Mouse (Mus musculus): Measurements from ENCODE around the gene Slf1.
"Not testable (repeated sequence)": the region's sequence is repeated elsewhere in the genome, so short reads cannot be mapped to it uniquely, and the experiment has no call there.

The Slf1 gene

GRCm38 (mm10) chr13:77134931-77135620, at the start of gene Slf1, which contains the start of gene 2210408I21Rik:
Gene Slf1, minus strand, starts transcription at chr13:77135473.
Gene 2210408I21Rik, plus strand, starts transcription at chr13:77135540.
- DNase-seq (ENCODE audit: low spot score): peak; percentile 56

GRCm38 (mm10) chr13:77177931-77178330, 42.7 kb upstream of the Slf1 start:
- no peak for DNase-seq (ENCODE audit: low spot score)

- DNase-seq (ENCODE audit: low spot score): no peak
These were observed 5.6 kb upstream of the Slf1 start for GRCm38 (mm10) chr13:77140890-77141289.

GRCm38 (mm10) chr13:77135621-77135981, 328 bp upstream of the Slf1 start:
- DNase-seq (ENCODE audit: low spot score): no peak

GRCm38 (mm10) chr13:77131132-77131531, 4.1 kb downstream of the Slf1 start:
- no peak for DNase-seq (ENCODE audit: low spot score)

- no peak for DNase-seq (ENCODE audit: low spot score)
These were observed 7.0 kb downstream of the Slf1 start for GRCm38 (mm10) chr13:77128240-77128639.

- no peak for DNase-seq (ENCODE audit: low spot score)
These were observed 10.1 kb downstream of the Slf1 start for GRCm38 (mm10) chr13:77125159-77125558.

- DNase-seq (ENCODE audit: low spot score): no peak
These were observed 16.6 kb downstream of the Slf1 start for GRCm38 (mm10) chr13:77118695-77119094.

GRCm38 (mm10) chr13:77107734-77108133, 27.5 kb downstream of the Slf1 start:
- no peak for DNase-seq (ENCODE audit: low spot score)

GRCm38 (mm10) chr13:77092876-77093275, 42.4 kb downstream of the Slf1 start:
- not testable (repeated sequence) for DNase-seq (ENCODE audit: low spot score)

GRCm38 (mm10) chr13:77072030-77072429, 63.2 kb downstream of the Slf1 start:
- no peak for DNase-seq (ENCODE audit: low spot score)

- DNase-seq (ENCODE audit: low spot score): no peak
These were observed 66.4 kb downstream of the Slf1 start for GRCm38 (mm10) chr13:77068847-77069246.

- DNase-seq (ENCODE audit: low spot score): no peak
These were observed 72.1 kb downstream of the Slf1 start for GRCm38 (mm10) chr13:77063221-77063620.

GRCm38 (mm10) chr13:77049736-77050135, 85.5 kb downstream of the Slf1 start:
- no peak for DNase-seq (ENCODE audit: low spot score)

- DNase-seq (ENCODE audit: low spot score): no peak
These were observed 86.8 kb downstream of the Slf1 start for GRCm38 (mm10) chr13:77048461-77048860.

GRCm38 (mm10) chr13:77047179-77047931, 87.9 kb downstream of the Slf1 start:
- DNase-seq (ENCODE audit: low spot score): no peak

- DNase-seq (ENCODE audit: low spot score): no peak
These were observed 88.9 kb downstream of the Slf1 start for GRCm38 (mm10) chr13:77046416-77046815.

- DNase-seq (ENCODE audit: low spot score): no peak
These were observed 89.9 kb downstream of the Slf1 start for GRCm38 (mm10) chr13:77045375-77045774.

- DNase-seq (ENCODE audit: low spot score): no peak
These were observed 91.9 kb downstream of the Slf1 start for GRCm38 (mm10) chr13:77043375-77043774.

- no peak for DNase-seq (ENCODE audit: low spot score)
These were observed 105.7 kb downstream of the Slf1 start for GRCm38 (mm10) chr13:77029594-77029993.

- DNase-seq (ENCODE audit: low spot score): no peak
These were observed 116.4 kb downstream of the Slf1 start for GRCm38 (mm10) chr13:77018851-77019250.

GRCm38 (mm10) chr13:77003684-77004083, 131.6 kb downstream of the Slf1 start:
- no peak for DNase-seq (ENCODE audit: low spot score)

- DNase-seq (ENCODE audit: low spot score): no peak
These were observed 132.6 kb downstream of the Slf1 start for GRCm38 (mm10) chr13:77002628-77003027.

All from urinary bladder, postnatal 10 days (tissue).